Mouse (Mus musculus): ENCODE measurements around the gene Hist2h2aa1. TPM values are rescaled to one million over a fixed set of nuclear protein-coding genes. Genes with fewer than 3 reads are reported as not detected.

The Hist2h2aa1 gene
- total RNA-seq, 2 experiments from 2014 or later = 3,861 TPM; not detected in 1

DNA sequence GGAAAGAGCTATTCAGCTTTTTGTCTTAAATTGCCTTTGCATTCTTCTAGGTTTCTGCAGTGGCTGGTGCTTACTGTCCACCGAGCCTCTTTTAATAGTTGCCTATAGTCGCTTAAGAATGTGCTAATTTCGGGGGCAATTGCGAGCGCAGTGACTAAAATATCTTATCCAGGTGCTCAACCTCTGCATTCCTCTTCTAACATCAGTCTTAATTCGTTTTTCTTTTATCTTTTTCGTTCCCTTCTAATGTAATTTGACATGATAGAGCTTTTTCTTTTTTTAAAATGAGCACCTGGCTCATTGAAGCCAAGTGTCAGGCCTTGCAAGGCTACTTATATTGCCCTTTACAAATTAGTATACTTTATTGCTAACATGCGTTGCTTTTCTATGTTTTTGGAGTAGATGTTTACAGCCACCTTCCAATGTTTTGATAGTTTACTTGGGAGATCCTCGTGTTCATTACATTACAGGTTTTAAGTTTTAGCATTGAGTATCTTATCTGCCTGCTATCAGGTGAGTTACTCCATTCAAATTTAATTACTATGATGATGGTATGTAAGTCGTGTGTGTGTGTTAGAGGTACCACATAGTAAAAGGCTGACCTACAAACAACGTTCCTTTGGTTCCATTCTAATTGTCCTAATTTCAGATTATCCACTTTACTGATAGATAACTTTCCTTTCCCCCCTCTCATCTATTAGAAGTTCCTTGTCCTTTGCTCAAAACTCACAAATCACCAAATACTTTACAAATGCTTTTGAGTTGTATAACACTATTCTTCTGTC is 2.3 kb downstream of the Hist2h2aa1 start:
- no peak for ATAC-seq (replicated peaks; ENCODE audit: low FRiP score, poor library complexity, severe bottlenecking)

GRCm38 (mm10) chr3:96248141-96249033 is 3.1 kb downstream of the Hist2h2aa1 start:
- no peak for ATAC-seq (replicated peaks; ENCODE audit: low FRiP score, poor library complexity, severe bottlenecking)

- no peak for ATAC-seq (replicated peaks; ENCODE audit: low FRiP score, poor library complexity, severe bottlenecking)
Observed at GRCm38 (mm10) chr3:96249034-96249345, 3.7 kb downstream of the Hist2h2aa1 start.

DNA sequence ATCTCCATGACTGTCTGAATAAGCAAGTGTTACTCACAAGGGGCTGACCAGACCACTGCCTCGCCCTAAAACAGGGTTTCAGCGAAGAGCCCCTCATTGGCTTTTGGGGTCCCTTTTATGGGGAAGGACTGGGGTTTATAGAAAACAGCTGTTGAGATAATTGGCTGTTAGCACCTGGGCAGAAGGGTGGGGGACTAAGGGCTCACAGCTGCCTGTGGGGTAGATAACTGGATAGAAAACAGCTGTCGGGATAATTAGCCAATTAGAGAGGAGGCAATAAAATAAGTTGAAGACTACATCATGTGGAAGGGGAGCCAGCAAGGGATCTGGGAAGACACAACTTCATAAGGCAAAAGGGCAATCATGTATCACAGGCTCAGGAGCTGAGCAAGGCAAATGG is 5.6 kb downstream of the Hist2h2aa1 start:
- no peak for ATAC-seq (replicated peaks; ENCODE audit: low FRiP score, poor library complexity, severe bottlenecking)

DNA sequence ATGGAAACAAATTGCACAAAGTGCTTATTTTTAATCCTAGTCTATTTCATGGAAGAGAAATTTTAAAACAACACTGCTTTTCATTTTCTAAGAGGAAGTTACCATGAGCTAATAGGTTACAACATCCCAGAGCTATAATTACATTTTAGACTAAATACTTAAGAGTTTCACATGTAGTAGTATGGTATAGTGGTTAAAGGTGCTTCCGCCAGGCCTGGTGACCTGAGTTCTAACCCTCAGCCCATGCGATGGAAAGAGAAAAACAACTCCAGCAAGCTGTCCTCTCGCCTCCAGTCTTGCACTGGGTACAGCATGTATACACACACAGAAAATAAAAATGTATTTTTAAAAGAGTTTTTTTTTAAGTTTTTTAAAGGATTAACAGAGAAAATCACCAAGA is 6.5 kb downstream of the Hist2h2aa1 start:
- no peak for ATAC-seq (replicated peaks; ENCODE audit: low FRiP score, poor library complexity, severe bottlenecking)

DNA sequence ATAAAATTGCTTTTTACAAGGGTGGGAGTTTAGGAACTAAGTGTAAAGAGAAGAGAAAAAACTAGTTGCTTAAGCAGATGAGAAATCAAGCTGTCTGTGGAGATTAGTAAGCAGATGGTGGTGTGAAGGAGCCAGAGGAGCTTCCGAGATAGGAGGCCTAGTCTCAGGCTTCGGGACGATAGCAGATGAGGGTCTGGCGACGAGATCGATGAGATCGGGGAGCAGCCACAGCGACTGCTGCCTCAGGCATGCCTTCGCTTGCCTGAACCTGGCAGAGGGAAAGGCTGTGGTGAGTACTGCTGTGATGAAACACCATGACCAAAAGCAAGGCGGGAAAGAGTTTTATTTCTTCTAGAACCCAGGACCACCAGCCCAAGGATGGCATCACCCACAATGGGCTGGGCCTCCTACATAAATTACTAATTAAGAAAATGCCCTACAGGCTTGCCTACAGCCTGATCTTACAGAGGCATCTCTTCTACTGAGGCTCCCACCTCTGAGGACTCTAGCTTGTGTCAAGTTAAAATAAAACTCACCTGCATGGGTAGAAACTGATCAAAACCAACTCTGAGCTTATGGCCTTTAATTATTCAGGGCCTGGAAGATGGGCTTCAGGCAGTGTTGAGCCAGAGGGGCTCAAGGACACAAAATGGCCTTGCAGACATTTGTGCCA is 9.5 kb downstream of the Hist2h2aa1 start:
- ATAC-seq (replicated peaks; ENCODE audit: low FRiP score, poor library complexity, severe bottlenecking) = peak; percentile 87

- ATAC-seq (replicated peaks; ENCODE audit: low FRiP score, poor library complexity, severe bottlenecking) = no peak
Observed at GRCm38 (mm10) chr3:96255926-96256593, 10.8 kb downstream of the Hist2h2aa1 start.

- no peak for ATAC-seq (replicated peaks; ENCODE audit: low FRiP score, poor library complexity, severe bottlenecking)
Observed at GRCm38 (mm10) chr3:96257190-96257589, 11.9 kb downstream of the Hist2h2aa1 start.

DNA sequence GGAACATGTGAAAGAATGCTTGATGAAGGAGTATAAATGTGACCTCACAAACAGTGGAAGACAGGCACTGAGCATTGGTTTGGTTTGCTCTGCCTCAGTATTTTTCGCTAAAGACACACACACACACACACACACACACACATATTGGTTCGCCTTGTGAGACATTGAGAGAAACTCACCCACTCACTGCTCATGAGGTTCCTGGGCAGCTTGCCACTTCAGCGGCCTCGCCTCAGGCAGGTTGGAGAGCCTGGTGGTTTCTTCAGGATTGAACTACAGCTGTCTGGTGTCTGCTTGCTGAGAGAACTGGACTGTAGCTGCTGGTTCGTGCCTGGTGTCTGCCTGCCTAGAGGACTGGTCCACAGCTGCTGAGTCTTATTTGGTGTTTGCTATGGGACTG is 14.9 kb downstream of the Hist2h2aa1 start:
- ATAC-seq (replicated peaks; ENCODE audit: low FRiP score, poor library complexity, severe bottlenecking) = no peak

GRCm38 (mm10) chr3:96261623-96262022 is 16.3 kb downstream of the Hist2h2aa1 start:
- no peak for ATAC-seq (replicated peaks; ENCODE audit: low FRiP score, poor library complexity, severe bottlenecking)

- ATAC-seq (replicated peaks; ENCODE audit: low FRiP score, poor library complexity, severe bottlenecking) = peak; percentile 80
Observed at GRCm38 (mm10) chr3:96262216-96262875, 17.0 kb downstream of the Hist2h2aa1 start.

DNA sequence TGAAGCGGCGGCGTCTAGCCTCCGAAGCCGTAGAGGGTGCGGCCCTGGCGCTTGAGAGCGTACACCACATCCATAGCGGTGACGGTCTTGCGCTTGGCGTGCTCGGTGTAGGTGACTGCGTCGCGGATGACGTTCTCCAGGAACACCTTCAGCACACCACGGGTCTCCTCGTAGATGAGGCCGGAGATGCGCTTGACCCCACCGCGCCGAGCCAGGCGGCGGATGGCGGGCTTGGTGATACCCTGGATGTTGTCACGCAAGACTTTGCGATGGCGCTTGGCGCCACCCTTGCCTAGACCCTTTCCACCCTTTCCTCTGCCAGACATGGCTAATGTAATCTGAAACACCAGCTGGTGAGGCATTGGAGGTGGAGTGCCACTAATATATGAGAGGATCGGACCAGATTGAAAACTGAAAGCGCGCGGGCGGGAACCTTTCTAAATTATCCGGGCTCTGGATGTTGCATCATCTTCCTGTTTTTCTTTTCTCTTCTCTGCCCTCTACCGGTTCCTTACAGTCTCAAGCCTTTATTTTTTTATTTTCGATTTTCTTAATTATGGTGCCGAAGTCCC is 17.8 kb downstream of the Hist2h2aa1 start, which contains the start of gene Hist2h4:
Gene Hist2h4, minus strand, starts transcription at position 333 of the 572 bp plus-strand sequence.
- peak; percentile 71 for ATAC-seq (replicated peaks; ENCODE audit: low FRiP score, poor library complexity, severe bottlenecking)

- 0 out of 2 replicates have a peak, but pooled peaks have one; percentile 14 for ATAC-seq (replicated peaks; ENCODE audit: low FRiP score, poor library complexity, severe bottlenecking)
Observed at GRCm38 (mm10) chr3:96263558-96264403, 18.5 kb downstream of the Hist2h2aa1 start.

GRCm38 (mm10) chr3:96264404-96264949 is 19.2 kb downstream of the Hist2h2aa1 start:
- no peak for ATAC-seq (replicated peaks; ENCODE audit: low FRiP score, poor library complexity, severe bottlenecking)

GRCm38 (mm10) chr3:96266132-96266710 is 20.9 kb downstream of the Hist2h2aa1 start:
- ATAC-seq (replicated peaks; ENCODE audit: low FRiP score, poor library complexity, severe bottlenecking) = no peak

- ATAC-seq (replicated peaks; ENCODE audit: low FRiP score, poor library complexity, severe bottlenecking) = no peak
Observed at GRCm38 (mm10) chr3:96267541-96267940, 22.2 kb downstream of the Hist2h2aa1 start.

DNA sequence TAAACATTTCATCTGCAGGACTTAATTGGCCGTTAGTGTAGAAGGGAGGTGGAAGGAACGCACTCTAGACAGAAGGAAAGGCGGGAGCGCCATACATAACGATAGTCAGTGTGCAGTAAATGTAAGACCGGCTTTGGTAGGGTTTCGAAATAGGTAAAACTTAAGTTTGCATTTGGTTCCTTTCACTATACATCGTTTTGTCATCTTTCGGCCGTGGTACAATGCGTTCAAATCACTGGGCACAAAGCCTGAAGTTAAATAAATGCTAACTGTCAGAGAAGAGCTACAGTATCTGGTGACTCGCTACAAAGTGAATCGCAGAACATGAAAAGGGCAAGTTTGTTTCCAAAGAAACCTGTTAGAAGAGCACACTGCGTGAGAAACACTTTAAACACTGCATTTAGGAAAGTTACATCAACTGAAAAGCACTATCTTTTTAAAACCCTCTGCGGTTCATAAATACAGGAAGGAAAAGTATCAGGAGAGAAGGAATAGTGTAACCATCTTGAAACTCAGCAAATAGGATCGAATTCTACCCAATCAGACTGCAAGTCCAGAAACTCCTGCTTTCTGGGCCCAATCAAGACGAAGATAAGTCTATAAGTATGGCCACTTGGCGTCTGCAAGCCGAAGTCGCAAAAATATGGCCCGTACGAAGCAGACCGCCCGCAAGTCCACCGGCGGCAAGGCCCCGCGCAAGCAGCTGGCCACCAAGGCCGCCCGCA is 22.9 kb downstream of the Hist2h2aa1 start, which contains the start of gene Hist2h3b:
Gene Hist2h3b, plus strand, starts transcription at position 604 of the 725 bp plus-strand sequence.
- ATAC-seq (replicated peaks; ENCODE audit: low FRiP score, poor library complexity, severe bottlenecking) = peak; percentile 64

All from erythroblast, adult 5-6 weeks (primary cell).